Mouse (Mus musculus): ENCODE data around the gene Slc9a8. TPM values are rescaled to one million over a fixed set of nuclear protein-coding genes. Genes with fewer than 3 reads are reported as not detected.

The Slc9a8 gene
- polyA plus RNA-seq, 1 experiment, result 23.4 TPM

- Histone ChIP-seq H3K27ac (ENCODE audit: insufficient read depth, low read depth, low read length) (no peak overlapping the region), H3K4me3 (ENCODE audit: insufficient read depth, low read length) (no peak overlapping the region), H3K4me1 (ENCODE audit: control insufficient read depth, insufficient read depth, low read length) (no peaks in the 10 kb centered on the region)
- TF ChIP-seq POLR2A (IDR thresholded peaks at IDR 0.05; ENCODE audit: borderline replicate concordance, low read depth, low read length) (no peak), CTCF (IDR thresholded peaks at IDR 0.05; ENCODE audit: low read depth, low read length) (no peak)
Measured at GRCm38 (mm10) chr2:167514641-167515040, 93.1 kb downstream of the Slc9a8 start.

- H3K4me3 ChIP-seq (ENCODE audit: insufficient read depth, low read length), result no peak overlapping the region
Measured at GRCm38 (mm10) chr2:167515688-167516087, 94.2 kb downstream of the Slc9a8 start.

GRCm38 (mm10) chr2:167519606-167520252 is 98.2 kb downstream of the Slc9a8 start:
- no peak for TF ChIP-seq POLR2A (IDR thresholded peaks at IDR 0.05; ENCODE audit: borderline replicate concordance, low read depth, low read length)
- TF ChIP-seq CTCF (IDR thresholded peaks at IDR 0.05; ENCODE audit: low read depth, low read length), result no peak
- H3K4me1 ChIP-seq (ENCODE audit: control insufficient read depth, insufficient read depth, low read length), result no peaks in the 10 kb centered on the region
- no peak overlapping the region for H3K27ac ChIP-seq (ENCODE audit: insufficient read depth, low read depth, low read length)
- no peak overlapping the region for H3K4me3 ChIP-seq (ENCODE audit: insufficient read depth, low read length)

More at GRCm38 (mm10) chr2:167515688-167516087, 94.2 kb downstream of the Slc9a8 start:
- no peaks in the 10 kb centered on the region for H3K4me1 ChIP-seq (ENCODE audit: control insufficient read depth, insufficient read depth, low read length)
- TF ChIP-seq CTCF (IDR thresholded peaks at IDR 0.05; ENCODE audit: low read depth, low read length) (no peak), POLR2A (IDR thresholded peaks at IDR 0.05; ENCODE audit: borderline replicate concordance, low read depth, low read length) (no peak)
- no peak overlapping the region for H3K27ac ChIP-seq (ENCODE audit: insufficient read depth, low read depth, low read length)

Other genes with a start within 250 kb of the Slc9a8 start
- 0.62 and 0.84 TPM in 2 replicates for gene Kcnb1, start 231.6 kb upstream of the Slc9a8 start, polyA plus RNA-seq (2012; ENCODE audit: insufficient read depth, insufficient read length, missing spikeins)
- not detected in 2 replicates for gene Ptgis, start 181.1 kb upstream of the Slc9a8 start, polyA plus RNA-seq (2012; ENCODE audit: insufficient read depth, insufficient read length, missing spikeins)
- gene B4galt5, start 72.5 kb upstream of the Slc9a8 start, polyA plus RNA-seq (2012; ENCODE audit: insufficient read depth, insufficient read length, missing spikeins), result 57.1 and 69.9 TPM in 2 replicates
- gene Rnf114, start 70.9 kb downstream of the Slc9a8 start, polyA plus RNA-seq (2012; ENCODE audit: insufficient read depth, insufficient read length, missing spikeins), result 115 and 117 TPM in 2 replicates
- 11.9 and 14.2 TPM in 2 replicates for gene Spata2, start 71.2 kb downstream of the Slc9a8 start, polyA plus RNA-seq (2012; ENCODE audit: insufficient read depth, insufficient read length, missing spikeins)
- gene Snai1, start 116.5 kb downstream of the Slc9a8 start, polyA plus RNA-seq (2012; ENCODE audit: insufficient read depth, insufficient read length, missing spikeins), result 0.49 and 0.79 TPM in 2 replicates
- 132 and 166 TPM in 2 replicates for gene Ube2v1, start 210.4 kb downstream of the Slc9a8 start, polyA plus RNA-seq (2012; ENCODE audit: insufficient read depth, insufficient read length, missing spikeins)
- gene Gm20431, start 239.8 kb downstream of the Slc9a8 start, polyA plus RNA-seq (2012; ENCODE audit: insufficient read depth, insufficient read length, missing spikeins), result 13.5 and 19.6 TPM in 2 replicates